Mouse (Mus musculus) myocyte (in vitro differentiated cells): Measurements from ENCODE around the gene Fam98a.

Experiments used
- E2F4 ChIP-seq: IDR thresholded peaks from one replicate; pipeline ENCODE4 v1.6.1; 2011; ENCODE audit warnings: mild to moderate bottlenecking, control low read depth, moderate library complexity; ENCODE audit not compliant: insufficient read depth
- MAX ChIP-seq: IDR thresholded peaks from one replicate; pipeline ENCODE4 v1.6.1; 2011; ENCODE audit warnings: low read depth, mild to moderate bottlenecking, control low read depth
- MYOD1 ChIP-seq, 3 experiments: IDR thresholded peaks; one replicate each; pipeline ENCODE4 v1.6.1; 2011; ENCODE audit warnings: control low read depth in 2 of 3, low read depth in 2 of 3, mild to moderate bottlenecking in 2 of 3, moderate library complexity in 1 of 3; ENCODE audit not compliant: insufficient read length in 2 of 3, control insufficient read depth in 1 of 3
- MYOG ChIP-seq, 3 experiments: IDR thresholded peaks; one replicate each; pipeline ENCODE4 v1.6.1; 2011; ENCODE audit warnings: control low read depth in 2 of 3, low read depth in 2 of 3, mild to moderate bottlenecking in 2 of 3; ENCODE audit not compliant: insufficient read length in 2 of 3, control insufficient read depth in 1 of 3, insufficient read depth in 1 of 3
- POLR2A ChIP-seq: IDR thresholded peaks from one replicate; pipeline ENCODE4 v1.6.1; 2011; ENCODE audit warnings: low read depth, mild to moderate bottlenecking, control low read depth, moderate library complexity; ENCODE audit not compliant: insufficient read length
- POLR2AphosphoS2 ChIP-seq: IDR thresholded peaks from one replicate; pipeline ENCODE4 v1.6.1; 2011; ENCODE audit warnings: low read depth, control low read depth; ENCODE audit not compliant: insufficient read length
- REST ChIP-seq: IDR thresholded peaks from one replicate; pipeline ENCODE4 v1.6.1; 2011; ENCODE audit warnings: mild to moderate bottlenecking, control low read depth, moderate library complexity; ENCODE audit not compliant: insufficient read depth, insufficient read length
- SRF ChIP-seq: IDR thresholded peaks from one replicate; pipeline ENCODE4 v1.6.1; 2011; ENCODE audit warnings: low read depth; ENCODE audit not compliant: control insufficient read depth, insufficient read length
- TCF3 ChIP-seq: IDR thresholded peaks from one replicate; pipeline ENCODE4 v1.6.1; 2011; ENCODE audit warnings: low read depth, control low read depth; ENCODE audit not compliant: insufficient read length
- USF1 ChIP-seq: IDR thresholded peaks from one replicate; pipeline ENCODE4 v1.6.1; 2011; ENCODE audit warnings: low read depth, mild to moderate bottlenecking, control low read depth, moderate library complexity

GRCm38 (mm10) chr17:75575608-75576007, 23.9 kb upstream of the Fam98a start:
- TF ChIP-seq MAX (no peak), MYOD1 (IDR thresholded peaks at IDR 0.05; ENCODE audit: control insufficient read depth in 1 of 3, insufficient read length in 2 of 3, low read depth in 2 of 3) (no peak), POLR2A (no peak), TCF3 (no peak), MYOG (IDR thresholded peaks at IDR 0.05; ENCODE audit: control insufficient read depth in 1 of 3, insufficient read depth in 1 of 3, insufficient read length in 2 of 3, low read depth in 2 of 3) (no peak), SRF (no peak), E2F4 (no peak), REST (no peak), POLR2AphosphoS2 (no peak), USF1 (no peak)
